Mouse (Mus musculus) intestine, postnatal 0 days (tissue): ENCODE data around the gene Dsn1. TPM values are rescaled to one million over a fixed set of nuclear protein-coding genes. Genes with fewer than 3 reads are reported as not detected.

Experiments used
- ATAC-seq: fragments of 200-750 bp; cut with Nextera tagmentation; 2 replicates; pipeline ENCODE4 v1.8.0; 2017; ENCODE audit warnings: mild to moderate bottlenecking, moderate TSS enrichment, moderate library complexity
- H3K27ac ChIP-seq: fragments of 300-500 bp; sonication (generic); 2 replicates; pipeline ENCODE4 v1.5.1; 2014; ENCODE audit warnings: mild to moderate bottlenecking, low read depth, low read length, moderate library complexity
- H3K27me3 ChIP-seq: fragments of 300-500 bp; sonication (generic); replicated peaks from 2 replicates; pipeline ENCODE4 v1.6.1; 2014; ENCODE audit warnings: low read length, mixed read lengths; ENCODE audit not compliant: control insufficient read depth, insufficient read depth
- H3K36me3 ChIP-seq: fragments of 300-500 bp; sonication (generic); 2 replicates; pipeline ENCODE4 v1.6.1; 2014; ENCODE audit warnings: mild to moderate bottlenecking, moderate library complexity; ENCODE audit not compliant: control insufficient read depth, insufficient read depth
- H3K4me1 ChIP-seq: fragments of 300-500 bp; sonication (generic); replicated peaks from 2 replicates; pipeline ENCODE4 v1.6.1; 2014; ENCODE audit warnings: antibody characterized with exemption, low read length, mixed read lengths; ENCODE audit not compliant: control insufficient read depth, insufficient read depth
- H3K4me2 ChIP-seq: fragments of 300-500 bp; sonication (generic); replicated peaks from 2 replicates; pipeline ENCODE4 v1.6.1; 2014; ENCODE audit warnings: low read depth, mild to moderate bottlenecking, moderate library complexity
- H3K4me3 ChIP-seq: fragments of 300-500 bp; sonication (generic); 2 replicates; pipeline ENCODE4 v1.5.1; 2014; ENCODE audit warnings: low read depth, low read length
- H3K9ac ChIP-seq: fragments of 300-500 bp; sonication (generic); 2 replicates; pipeline ENCODE4 v1.6.1; 2014; ENCODE audit warnings: mild to moderate bottlenecking, low read depth, low read length
- H3K9me3 ChIP-seq: fragments of 300-500 bp; sonication (generic); 2 replicates; pipeline ENCODE4 v1.6.1; 2016; ENCODE audit warnings: mixed run types; ENCODE audit not compliant: control insufficient read depth
- CTCF ChIP-seq: sonication (generic); IDR thresholded peaks from 2 replicates; pipeline ENCODE4 v1.5.1; 2016; ENCODE audit warnings: low read depth, mild to moderate bottlenecking, control low read depth, antibody characterized with exemption, moderate library complexity
- WGBS: fragments of 180-500 bp; shearing (Covaris S2); extraction: QIAGEN DNeasy Blood & Tissue Kit; methylation state at CpG from one replicate; pipeline ENCODE4 v1.1.7; 2014; 5-methylcytosine and 5-hydroxymethylcytosine counted together
- polyA plus RNA-seq: library from polyadenylated mRNA; unstranded; fragments of >200 nt; fragmentation: Nextera tagmentation; extraction: Ambion mirVana; gene quantifications from 2 replicates; pipeline ENCODE4 v1.2.1, GENCODE M21; 2015

Gene Dsn1
- polyA plus RNA-seq, 1 experiment from 2014 or later: 7.9 TPM

GRCm38 (mm10) chr2:156982864-156983263, 24.1 kb downstream of the Dsn1 start:
- Histone ChIP-seq H3K9me3 (no peaks in the 10 kb centered on the region), H3K9ac (no peak overlapping the region), H3K27me3 (no peaks in the 10 kb centered on the region), H3K4me1 (0 out of 2 replicates have a peak, but pooled peaks cover 3% of the 10 kb centered on the region), H3K27ac (peak overlapping the region; percentile 30), H3K4me3 (no peak overlapping the region), H3K4me2 (no peak overlapping the region), H3K36me3 (no peaks in the 10 kb centered on the region)
- WGBS: 40% methylated on average over 2 of the region's 2 CpGs
- no peak for TF ChIP-seq CTCF
- ATAC-seq: peak; percentile 75

- H3K27me3 ChIP-seq: no peaks in the 10 kb centered on the region
- no peak overlapping the region for H3K27ac ChIP-seq
- 0 out of 2 replicates have a peak, but pooled peaks cover 3% of the 10 kb centered on the region for H3K4me1 ChIP-seq
- 77% methylated on average over 4 of the region's 4 CpGs for WGBS
- no peak for ATAC-seq
- H3K9ac ChIP-seq: no peak overlapping the region
- peaks cover 5% of the 10 kb centered on the region; the same call in 1 of the 2 replicates for H3K36me3 ChIP-seq
- TF ChIP-seq CTCF: no peak
- no peaks in the 10 kb centered on the region for H3K9me3 ChIP-seq
- no peak overlapping the region for H3K4me3 ChIP-seq
- H3K4me2 ChIP-seq: no peak overlapping the region
These were observed 25.7 kb downstream of the Dsn1 start for GRCm38 (mm10) chr2:156981291-156981690.

GRCm38 (mm10) chr2:156980059-156980458, 26.9 kb downstream of the Dsn1 start:
- H3K27ac ChIP-seq: no peak overlapping the region
- peaks cover 5% of the 10 kb centered on the region; the same call in 1 of the 2 replicates for H3K36me3 ChIP-seq
- no peak for TF ChIP-seq CTCF
- H3K4me3 ChIP-seq: no peak overlapping the region
- no peak for ATAC-seq
- H3K9ac ChIP-seq: no peak overlapping the region
- 0 out of 2 replicates have a peak, but pooled peaks cover 3% of the 10 kb centered on the region for H3K4me1 ChIP-seq
- no peaks in the 10 kb centered on the region for H3K27me3 ChIP-seq
- no peaks in the 10 kb centered on the region for H3K9me3 ChIP-seq
- 84% methylated on average over 2 of the region's 2 CpGs for WGBS
- no peak overlapping the region for H3K4me2 ChIP-seq

- H3K4me1 ChIP-seq: no peaks in the 10 kb centered on the region
- no peak overlapping the region for H3K9ac ChIP-seq
- no peak for ATAC-seq
These were observed 30.2 kb downstream of the Dsn1 start for GRCm38 (mm10) chr2:156976711-156977110.

GRCm38 (mm10) chr2:156974967-156975366, 32.0 kb downstream of the Dsn1 start:
- no peak for ATAC-seq
- H3K4me2 ChIP-seq: no peak overlapping the region
- 0 out of 2 replicates have a peak, but pooled peaks cover 3% of the 10 kb centered on the region for H3K4me1 ChIP-seq
- H3K9ac ChIP-seq: no peak overlapping the region
- H3K27me3 ChIP-seq: no peaks in the 10 kb centered on the region
- no peak for TF ChIP-seq CTCF
- H3K4me3 ChIP-seq: no peak overlapping the region
- no peak overlapping the region for H3K27ac ChIP-seq
- WGBS: 79% methylated on average over 2 of the region's 2 CpGs
- H3K36me3 ChIP-seq: peaks cover 5% of the 10 kb centered on the region; the same call in 1 of the 2 replicates
- no peaks in the 10 kb centered on the region for H3K9me3 ChIP-seq

More at GRCm38 (mm10) chr2:156976711-156977110, 30.2 kb downstream of the Dsn1 start:
- no peak overlapping the region for H3K4me2 ChIP-seq
- no peaks in the 10 kb centered on the region for H3K27me3 ChIP-seq
- H3K9me3 ChIP-seq: no peaks in the 10 kb centered on the region
- no peak overlapping the region for H3K4me3 ChIP-seq
- no peak overlapping the region for H3K27ac ChIP-seq
- peaks cover 5% of the 10 kb centered on the region; the same call in 1 of the 2 replicates for H3K36me3 ChIP-seq
- TF ChIP-seq CTCF: no peak

GRCm38 (mm10) chr2:156973316-156974100, 33.4 kb downstream of the Dsn1 start:
- Histone ChIP-seq H3K27me3 (no peaks in the 10 kb centered on the region), H3K4me3 (no peak overlapping the region), H3K9ac (no peak overlapping the region), H3K4me2 (no peak overlapping the region), H3K4me1 (0 out of 2 replicates have a peak, but pooled peaks cover 6% of the 10 kb centered on the region), H3K27ac (no peak overlapping the region), H3K36me3 (peaks cover 9% of the 10 kb centered on the region; the same call in 1 of the 2 replicates), H3K9me3 (no peaks in the 10 kb centered on the region)
- 89% methylated on average over 5 of the region's 5 CpGs for WGBS
- ATAC-seq: no peak
- TF ChIP-seq CTCF: no peak
